27 mouse cellular contexts compared by ENCODE assay signal in the genomic region with DNA sequence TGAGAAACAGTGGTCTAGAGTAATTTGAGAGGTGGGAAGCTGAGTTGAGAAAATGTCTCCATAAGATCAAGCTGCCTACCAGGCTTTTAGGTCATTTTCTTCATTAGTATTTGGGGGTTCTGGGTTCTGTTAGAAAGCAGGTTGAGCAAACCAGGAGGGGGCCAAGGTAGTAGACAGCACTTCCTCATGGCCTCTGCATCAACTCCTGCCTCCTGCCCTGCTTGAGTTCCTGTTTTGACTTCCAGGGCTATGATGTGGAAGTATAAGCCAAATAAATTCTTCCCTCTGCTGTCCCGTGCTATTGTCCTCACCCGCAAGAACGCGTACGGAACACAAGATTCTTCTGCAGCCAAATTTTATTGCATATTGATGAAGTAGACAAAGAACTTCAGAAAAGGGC. TPM values are rescaled to one million over a fixed set of nuclear protein-coding genes. Genes with fewer than 3 reads are reported as not detected.
"Had no signal": no experiment of that assay in that cellular context is flagged by ENCODE, and none has a peak within 500 bp of the region (broad histone marks: within the 10 kb centered on the region; RNA-seq: fewer than 3 reads in every experiment).

No protein-coding gene starts in this region.

- H3K36me3 ChIP-seq: midbrain, embryonic 10.5 days; midbrain, embryonic 13.5 days; midbrain, embryonic 15.5 days; neural tube, embryonic 12.5 days had no signal

- H3K9ac ChIP-seq: liver, embryonic 14.5 days; lung, embryonic 14.5 days; midbrain, embryonic 13.5 days; midbrain, embryonic 15.5 days; neural tube, embryonic 12.5 days had no signal

- H3K4me1 ChIP-seq: neural tube, embryonic 12.5 days had no signal

- DNase-seq: lung, adult 18-20 months; lung, embryonic 14.5 days; lung, postnatal 10 days; lung, postnatal 4 days; retina, postnatal 1 day; right cerebral cortex, adult 18-20 months; right cerebral cortex, postnatal 25 days; right cerebral cortex, postnatal 4 days; spleen, adult 18-20 months; thymus, adult 18-20 months; thymus, postnatal 14 days; thymus, postnatal 36 days had no signal

- H3K27me3 ChIP-seq: midbrain, embryonic 13.5 days; midbrain, embryonic 15.5 days; neural tube, embryonic 12.5 days had no signal

- H3K4me2 ChIP-seq: lung, embryonic 14.5 days; midbrain, embryonic 13.5 days; midbrain, embryonic 15.5 days; neural tube, embryonic 12.5 days had no signal

- H3K9me3 ChIP-seq: midbrain, embryonic 10.5 days; midbrain, embryonic 15.5 days had no signal

- H3K27ac ChIP-seq: liver, embryonic 14.5 days; midbrain, embryonic 10.5 days; midbrain, embryonic 13.5 days; midbrain, embryonic 15.5 days; neural tube, embryonic 12.5 days had no signal

- H3K4me3 ChIP-seq: midbrain, embryonic 10.5 days; midbrain, embryonic 13.5 days; midbrain, embryonic 15.5 days; neural tube, embryonic 12.5 days had no signal

RNA-seq across cellular contexts. Expression of a gene that starts 58.2 kb away (rescaled TPM):
- total RNA-seq: megakaryocyte-erythroid progenitor cell, adult 5-6 weeks; midbrain, postnatal 0 days; monocyte, adult 5-6 weeks had no signal
- polyA plus RNA-seq: liver, embryonic 14.5 days; liver, embryonic 16.5 days; lung, embryonic 14.5 days; lung, embryonic 16.5 days; midbrain, embryonic 10.5 days; midbrain, embryonic 13.5 days; midbrain, embryonic 15.5 days; midbrain, postnatal 0 days; neural tube, embryonic 12.5 days; neural tube, embryonic 14.5 days; small intestine, adult 2 months; stomach, embryonic 14.5 days; stomach, embryonic 16.5 days; thymus, postnatal 0 days had no signal
